Mouse (Mus musculus) CH12.LX (cell line): ENCODE measurements around the gene Fndc5. TPM values are rescaled to one million over a fixed set of nuclear protein-coding genes. Genes with fewer than 3 reads are reported as not detected.

Experiments used
- DNase-seq: peaks from one replicate; pipeline ENCODE4 v3.0.0-alpha.2; 2013; ENCODE audit errors: extremely low read depth
- H3K27ac ChIP-seq: 2 replicates; pipeline ENCODE4 v1.5.1; 2012; ENCODE audit warnings: low read depth, mild to moderate bottlenecking, control low read depth, moderate library complexity; ENCODE audit not compliant: insufficient read depth
- H3K27me3 ChIP-seq: replicated peaks from 2 replicates; pipeline ENCODE3; 2012; ENCODE audit warnings: inconsistent platforms
- H3K36me3 ChIP-seq, 2 experiments: replicated peaks in 1 of 2; 2 replicates each; pipeline versions ENCODE3 to v1.6.1; 2012; ENCODE audit warnings: inconsistent platforms in 1 of 2, low read length in 1 of 2, mild to moderate bottlenecking in 1 of 2, mixed read lengths in 1 of 2, moderate library complexity in 1 of 2; ENCODE audit not compliant: control insufficient read depth in 1 of 2, insufficient read depth in 1 of 2
- H3K4me1 ChIP-seq, 2 experiments: 2 replicates each; pipeline ENCODE4 v1.6.1; 2012; ENCODE audit warnings: inconsistent platforms in 1 of 2, moderate library complexity in 1 of 2; ENCODE audit not compliant: insufficient read depth in 2 of 2, control insufficient read depth in 1 of 2
- H3K4me2 ChIP-seq: 2 replicates; pipeline ENCODE4 v1.6.1; 2012; ENCODE audit warnings: low read depth, mild to moderate bottlenecking, control low read depth; ENCODE audit not compliant: poor library complexity, insufficient read depth, severe bottlenecking
- H3K4me3 ChIP-seq, 3 experiments: fragments of 150-350 bp in 1 of 3; sonication (generic) in 1 of 3; replicated peaks in 1 of 3; 2 replicates each; pipeline versions ENCODE3 to v1.5.1; 2011 to 2012; ENCODE audit warnings: low read depth in 2 of 3, low read length in 2 of 3, mild to moderate bottlenecking in 2 of 3, moderate library complexity in 2 of 3, control low read depth in 1 of 3, improper control_type of control experiment in 1 of 3, inconsistent platforms in 1 of 3, mixed read lengths in 1 of 3; ENCODE audit not compliant: poor library complexity in 1 of 3
- H3K79me2 ChIP-seq: replicated peaks from 2 replicates; pipeline ENCODE4 v1.6.1; 2012; ENCODE audit warnings: mild to moderate bottlenecking, moderate library complexity; ENCODE audit not compliant: control insufficient read depth, poor library complexity, insufficient read depth, severe bottlenecking; ENCODE audit errors: extremely low read depth
- H3K9ac ChIP-seq: 2 replicates; pipeline ENCODE4 v1.6.1; 2012; ENCODE audit warnings: low read depth, mild to moderate bottlenecking, control low read depth, moderate library complexity; ENCODE audit not compliant: insufficient read depth
- H3K9me3 ChIP-seq: replicated peaks from 2 replicates; pipeline ENCODE3; 2012; ENCODE audit warnings: low read length, inconsistent platforms, mixed read lengths
- BHLHE40 ChIP-seq: IDR thresholded peaks from 2 replicates; pipeline ENCODE4 v1.6.1; 2011; ENCODE audit warnings: mild to moderate bottlenecking, low read depth, low read length, improper control_type of control experiment
- CHD2 ChIP-seq: IDR thresholded peaks from 2 replicates; pipeline ENCODE4 v1.6.1; 2011; ENCODE audit warnings: low read length, improper control_type of control experiment
- E2F4 ChIP-seq: IDR thresholded peaks from 2 replicates; pipeline ENCODE4 v1.6.1; 2011; ENCODE audit warnings: low read depth, low read length, improper control_type of control experiment; ENCODE audit not compliant: insufficient replicate concordance
- EP300 ChIP-seq: IDR thresholded peaks from 2 replicates; pipeline ENCODE4 v1.6.1; 2011; ENCODE audit warnings: low read length, improper control_type of control experiment
- GABPA ChIP-seq: IDR thresholded peaks from 2 replicates; pipeline ENCODE4 v1.6.1; 2012; ENCODE audit warnings: low read depth, low read length, improper control_type of control experiment, inconsistent platforms; ENCODE audit not compliant: insufficient replicate concordance
- HCFC1 ChIP-seq: IDR thresholded peaks from 2 replicates; pipeline ENCODE4 v1.6.1; 2012; ENCODE audit warnings: low read depth, mild to moderate bottlenecking, inconsistent platforms, low read length, improper control_type of control experiment
- IRF4 ChIP-seq: IDR thresholded peaks from 2 replicates; pipeline ENCODE4 v1.6.1; 2014; ENCODE audit warnings: low read depth, mild to moderate bottlenecking, inconsistent platforms, low read length, improper control_type of control experiment
- KAT2A ChIP-seq: IDR thresholded peaks from 2 replicates; pipeline ENCODE4 v1.6.1; 2012; ENCODE audit warnings: low read length, improper control_type of control experiment, inconsistent platforms; ENCODE audit not compliant: insufficient replicate concordance
- MAX ChIP-seq: IDR thresholded peaks from 2 replicates; pipeline ENCODE4 v1.6.1; 2011; ENCODE audit warnings: low read length, improper control_type of control experiment
- MEF2A ChIP-seq: IDR thresholded peaks from 2 replicates; pipeline ENCODE4 v1.6.1; 2014; ENCODE audit warnings: low read depth, mild to moderate bottlenecking, inconsistent platforms, low read length, improper control_type of control experiment, borderline replicate concordance
- MYC ChIP-seq: IDR thresholded peaks from 2 replicates; pipeline ENCODE4 v1.6.1; 2011; ENCODE audit warnings: low read depth, mild to moderate bottlenecking, improper control_type of control experiment, low read length
- NELFE ChIP-seq: IDR thresholded peaks from 2 replicates; pipeline ENCODE4 v1.6.1; 2011; ENCODE audit warnings: low read depth, low read length, improper control_type of control experiment
- NRF1 ChIP-seq: IDR thresholded peaks from 2 replicates; pipeline ENCODE4 v1.6.1; 2014; ENCODE audit warnings: low read depth, mild to moderate bottlenecking, inconsistent platforms, low read length, improper control_type of control experiment, moderate library complexity
- POLR2A ChIP-seq: IDR thresholded peaks from 2 replicates; pipeline ENCODE4 v1.6.1; 2011; ENCODE audit warnings: low read depth, mild to moderate bottlenecking, improper control_type of control experiment, low read length
- RAD21 ChIP-seq: IDR thresholded peaks from 2 replicates; pipeline ENCODE4 v1.6.1; 2011; ENCODE audit warnings: low read depth, mild to moderate bottlenecking, low read length, improper control_type of control experiment, moderate library complexity
- RCOR1 ChIP-seq: conservative IDR thresholded peaks from 2 replicates; pipeline ENCODE4 v1.6.1; 2012; ENCODE audit warnings: low read depth, mild to moderate bottlenecking, inconsistent platforms, low read length, improper control_type of control experiment
- SMC3 ChIP-seq: IDR thresholded peaks from 2 replicates; pipeline ENCODE4 v1.6.1; 2011; ENCODE audit warnings: low read depth, low read length, improper control_type of control experiment
- TCF12 ChIP-seq: IDR thresholded peaks from 2 replicates; pipeline ENCODE4 v1.6.1; 2014; ENCODE audit warnings: low read depth, mild to moderate bottlenecking, inconsistent platforms, low read length, improper control_type of control experiment
- USF2 ChIP-seq: conservative IDR thresholded peaks from 2 replicates; pipeline ENCODE4 v1.6.1; 2011; ENCODE audit warnings: low read depth, low read length, improper control_type of control experiment
- ZC3H11A ChIP-seq: IDR thresholded peaks from 2 replicates; pipeline ENCODE4 v1.6.1; 2012; ENCODE audit warnings: low read depth, mild to moderate bottlenecking, inconsistent platforms, low read length, improper control_type of control experiment
- ZKSCAN1 ChIP-seq: IDR thresholded peaks from 2 replicates; pipeline ENCODE4 v1.6.1; 2012; ENCODE audit warnings: low read depth, inconsistent platforms, low read length, improper control_type of control experiment, borderline replicate concordance
- ZMIZ1 ChIP-seq: IDR thresholded peaks from 2 replicates; pipeline ENCODE4 v1.6.1; 2012; ENCODE audit warnings: low read depth, mild to moderate bottlenecking, inconsistent platforms, low read length, improper control_type of control experiment
- ZNF384 ChIP-seq: IDR thresholded peaks from 2 replicates; pipeline ENCODE4 v1.6.1; 2012; ENCODE audit warnings: low read depth, low read length, improper control_type of control experiment, inconsistent platforms
- dilution Hi-C: fragments of 300-500 bp; cut with MboI; formaldehyde crosslinking; loops from 2 replicates; pipeline ENCODE4 v1.14.3; 2020; ENCODE audit warnings: low sequenced_read_pairs; ENCODE audit not compliant: extremely low pct_unique_long_range_greater_than_20kb, extremely low pct_ligation_motif_present
- in situ Hi-C: fragments of 300-500 bp; cut with MboI; formaldehyde crosslinking; loops from 3 replicates; pipeline ENCODE4 v1.14.3; 2019; ENCODE audit warnings: low sequenced_read_pairs, low pct_ligation_motif_present, low pct_unique_long_range_greater_than_20kb, mixed read lengths
- polyA plus RNA-seq: library from polyadenylated mRNA; unstranded; fragments of >175 nt; gene quantifications from 2 replicates; pipeline ENCODE4 v1.2.1, GENCODE M21; 2012; ENCODE audit warnings: low read depth; ENCODE audit not compliant: insufficient read length
- total RNA-seq, 2 experiments: library from RNA; depleted of rRNA; stranded (reverse); fragments of 300-350 nt in 1 of 2; fragments of >200 nt in 1 of 2; gene quantifications; 2 replicates each; pipeline ENCODE4 v1.2.3; 2012 to 2014

Fndc5 gene
- total and polyA plus RNA-seq, 3 experiments: 0.17 to 0.33 TPM; not detected in 1

DNA sequence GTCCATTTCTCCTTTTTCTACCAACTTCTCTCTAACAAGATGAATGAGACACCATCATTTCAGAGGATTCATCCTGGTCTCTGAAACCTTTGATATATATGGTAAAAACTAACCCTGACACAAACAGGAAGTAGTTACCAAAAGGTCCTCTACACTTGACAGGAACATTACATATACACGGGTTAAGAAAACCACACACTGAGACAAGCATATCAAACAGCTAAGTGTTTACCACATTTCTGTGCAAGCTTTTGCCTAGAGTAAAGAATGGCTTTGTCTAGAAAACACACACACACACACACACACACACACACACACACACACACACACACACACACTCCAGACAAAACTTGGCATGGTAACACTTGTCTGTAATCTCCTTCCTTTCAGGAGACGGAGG lies 9.6 kb downstream of the Fndc5 start:
- no peak overlapping the region for H3K4me3 ChIP-seq
- no peaks in the 10 kb centered on the region for H3K27me3 ChIP-seq
- no peaks in the 10 kb centered on the region for H3K9me3 ChIP-seq
- peaks cover 0 to 12% of the 10 kb centered on the region in 2 experiments; a peak in 1 of 4 replicates for H3K4me1 ChIP-seq
- TF ChIP-seq GABPA: no peak
- H3K79me2 ChIP-seq: no peaks in the 10 kb centered on the region
- H3K36me3 ChIP-seq: peaks cover 24 to 84% of the 10 kb centered on the region in 2 experiments
- no peak for DNase-seq
- H3K4me2 ChIP-seq: no peak overlapping the region
- no peak overlapping the region for H3K27ac ChIP-seq
- H3K9ac ChIP-seq: no peak overlapping the region
- in situ Hi-C loops: no loop called here
- dilution Hi-C loops: no loop called here

DNA sequence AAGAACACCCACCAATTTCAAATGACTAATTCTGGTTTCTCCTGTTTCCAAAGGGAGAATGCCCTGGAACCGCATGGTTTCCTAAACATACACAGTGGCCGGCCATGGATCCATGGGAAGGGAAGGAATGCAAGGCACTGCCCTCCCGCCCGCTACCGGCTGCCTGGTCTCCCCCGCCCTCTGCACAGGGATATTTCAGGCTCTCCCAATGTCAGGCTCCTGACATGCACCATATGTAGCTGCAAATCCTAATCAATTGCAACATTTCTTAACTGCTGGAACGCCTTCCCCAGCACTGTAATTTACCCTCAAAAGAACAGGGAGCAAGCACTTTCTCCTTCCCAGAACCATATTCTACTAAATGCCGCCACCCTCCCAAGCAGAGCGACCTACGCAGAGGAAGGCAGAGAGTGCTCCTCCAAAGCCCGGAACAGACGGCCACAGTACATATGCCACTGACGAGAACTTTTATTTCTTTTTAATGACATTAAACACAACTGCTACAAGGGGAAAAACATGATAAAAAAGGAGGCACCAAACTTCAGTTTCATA lies 10.8 kb downstream of the Fndc5 start:
- dilution Hi-C loops (no loop called here), in situ Hi-C loops (no loop called here)
- Histone ChIP-seq H3K9ac (no peak overlapping the region), H3K4me1 (peaks cover 0 to 4% of the 10 kb centered on the region in 2 experiments; a peak in 1 of 4 replicates), H3K27me3 (no peaks in the 10 kb centered on the region), H3K4me2 (no peak overlapping the region), H3K9me3 (no peaks in the 10 kb centered on the region), H3K4me3 (no peak overlapping the region), H3K36me3 (peaks cover 34 to 88% of the 10 kb centered on the region in 2 experiments), H3K27ac (no peak overlapping the region), H3K79me2 (no peaks in the 10 kb centered on the region)
- TF ChIP-seq TCF12: no peak
- no peak for TF ChIP-seq EP300
- TF ChIP-seq E2F4: no peak
- TF ChIP-seq USF2: no peak
- no peak for TF ChIP-seq POLR2A
- no peak for TF ChIP-seq KAT2A
- no peak for TF ChIP-seq CHD2
- TF ChIP-seq ZNF384: no peak
- no peak for TF ChIP-seq ZMIZ1
- DNase-seq: no peak

DNA sequence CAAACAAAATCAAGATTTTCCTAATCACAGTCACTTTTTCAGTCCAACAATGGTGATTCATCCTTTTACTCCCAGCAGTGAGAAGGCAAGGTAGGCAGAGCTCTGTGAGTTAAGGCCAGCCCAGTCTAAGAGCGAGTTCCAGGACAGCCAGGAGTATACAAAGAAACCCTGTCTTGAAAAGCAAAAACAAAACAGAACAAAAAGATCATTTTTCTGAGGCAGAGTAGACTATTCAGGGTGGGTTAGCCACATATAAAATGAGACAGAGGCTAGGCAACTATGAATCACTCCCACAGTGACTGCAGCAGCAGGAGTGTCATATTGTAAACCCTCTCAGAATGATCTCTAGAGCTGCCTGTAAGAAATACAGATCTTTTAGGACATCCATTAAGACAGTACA lies 12.5 kb downstream of the Fndc5 start:
- Histone ChIP-seq H3K4me1 (no peaks in the 10 kb centered on the region), H3K27ac (no peak overlapping the region), H3K4me2 (no peak overlapping the region), H3K9ac (no peak overlapping the region), H3K79me2 (no peaks in the 10 kb centered on the region), H3K27me3 (no peaks in the 10 kb centered on the region), H3K36me3 (peaks cover 43 to 88% of the 10 kb centered on the region in 2 experiments), H3K4me3 (no peak overlapping the region), H3K9me3 (no peaks in the 10 kb centered on the region)
- TF ChIP-seq CHD2 (no peak), ZKSCAN1 (no peak), E2F4 (no peak), HCFC1 (no peak), EP300 (no peak), RCOR1 (no peak), ZC3H11A (no peak), NRF1 (no peak), RAD21 (no peak), MYC (no peak), NELFE (no peak), MEF2A (no peak), BHLHE40 (no peak), IRF4 (no peak), ZNF384 (no peak), MAX (no peak), TCF12 (no peak), SMC3 (no peak), POLR2A (no peak)
- dilution Hi-C loops: no loop called here
- in situ Hi-C loops: no loop called here
- no peak for DNase-seq
